Mouse (Mus musculus): Measurements from ENCODE around the gene Ctla4.
A peak's percentile ranks its signal among the peaks of the same experiment; 100 is the strongest.

Gene Ctla4

DNA sequence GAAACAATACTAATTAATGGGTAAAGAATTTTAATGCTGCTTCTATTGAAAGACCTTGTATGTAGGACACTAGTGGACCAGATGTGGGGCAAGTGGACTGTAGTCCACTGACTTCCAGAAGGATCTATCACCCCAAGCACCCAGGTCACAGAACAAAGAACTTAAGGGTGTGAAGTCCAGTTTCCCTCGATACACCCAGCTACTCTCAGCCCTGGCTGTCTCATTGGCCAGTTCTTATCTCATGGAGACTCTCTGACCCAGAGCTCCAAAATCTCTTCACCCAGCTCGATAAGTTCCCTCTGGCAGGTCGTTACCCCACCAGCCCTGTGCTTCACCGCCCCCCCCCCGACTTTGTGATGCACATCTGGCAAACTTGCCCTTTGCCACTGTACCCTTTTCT, 20.8 kb upstream of the Ctla4 start:
- DNase-seq: no peak

- DNase-seq: no peak
These were observed 18.2 kb upstream of the Ctla4 start for GRCm38 (mm10) chr1:60868333-60869277.

- DNase-seq: no peak
These were observed 11.5 kb upstream of the Ctla4 start for GRCm38 (mm10) chr1:60875267-60875666.

DNA sequence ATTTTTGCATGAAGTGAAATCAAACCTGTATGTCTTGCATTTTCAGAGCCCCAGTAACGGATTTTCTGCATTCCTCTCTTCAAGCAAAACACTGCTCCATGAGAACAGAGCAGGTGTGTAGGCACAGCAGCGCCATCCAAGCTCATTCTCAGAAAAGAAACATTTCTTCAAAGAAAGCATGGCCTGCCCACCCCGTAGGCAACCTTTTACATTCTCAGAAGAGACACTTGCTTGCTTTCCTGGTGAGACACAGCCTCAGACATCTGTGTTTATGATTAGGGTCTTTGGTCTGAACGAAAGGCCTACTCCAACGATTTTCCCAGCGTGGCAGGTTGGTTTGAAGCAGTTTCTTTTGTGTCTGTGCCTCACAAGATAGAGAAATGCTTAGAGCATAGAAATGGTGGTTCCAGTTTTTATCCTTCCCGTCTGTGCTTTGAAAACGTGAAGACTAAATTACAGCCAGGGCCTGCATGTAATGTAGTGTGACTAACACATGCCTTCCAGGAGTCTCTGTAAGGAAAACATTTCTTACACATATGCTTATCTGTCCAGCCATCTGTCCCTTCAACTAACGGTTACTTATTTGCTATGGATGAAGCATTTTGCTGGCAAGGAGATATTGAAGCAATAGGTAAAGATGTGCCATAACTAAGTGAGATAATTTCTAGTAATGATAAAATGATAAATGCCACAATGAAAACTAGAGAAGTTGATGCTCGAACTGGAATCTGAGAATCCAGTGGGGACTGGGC, 6.5 kb upstream of the Ctla4 start:
- peak in 1 of 2 experiments; percentile 37 for DNase-seq

GRCm38 (mm10) chr1:60882792-60883191, 4.0 kb upstream of the Ctla4 start:
- peak in 1 of 2 experiments; percentile 28 for DNase-seq

GRCm38 (mm10) chr1:60883279-60883678, 3.5 kb upstream of the Ctla4 start:
- DNase-seq: no peak

DNA sequence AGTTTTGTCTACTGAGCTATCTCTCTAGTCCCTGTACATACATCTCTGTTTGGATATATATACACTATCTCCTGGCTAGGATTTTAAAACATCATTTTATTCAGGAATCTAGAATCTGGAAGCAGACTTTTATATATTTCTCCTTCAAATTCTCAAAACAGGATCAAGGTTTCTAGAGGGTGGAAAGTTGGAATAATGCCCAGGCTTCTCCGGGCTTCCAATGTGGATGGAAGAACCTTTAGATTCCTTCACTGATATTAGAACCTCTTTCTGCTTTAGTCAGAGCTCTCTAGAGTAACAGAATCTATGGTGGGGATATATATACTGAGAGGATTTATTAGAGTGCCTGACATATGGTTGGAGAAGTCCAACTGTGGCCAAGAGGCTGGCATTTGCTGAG, 2.2 kb upstream of the Ctla4 start:
- no peak for DNase-seq

GRCm38 (mm10) chr1:60898127-60898932, 11.5 kb downstream of the Ctla4 start:
- DNase-seq: no peak

- DNase-seq: no peak
These were observed 12.1 kb downstream of the Ctla4 start for GRCm38 (mm10) chr1:60898933-60899210.

- no peak for DNase-seq
These were observed 12.4 kb downstream of the Ctla4 start for GRCm38 (mm10) chr1:60899244-60899643.

DNA sequence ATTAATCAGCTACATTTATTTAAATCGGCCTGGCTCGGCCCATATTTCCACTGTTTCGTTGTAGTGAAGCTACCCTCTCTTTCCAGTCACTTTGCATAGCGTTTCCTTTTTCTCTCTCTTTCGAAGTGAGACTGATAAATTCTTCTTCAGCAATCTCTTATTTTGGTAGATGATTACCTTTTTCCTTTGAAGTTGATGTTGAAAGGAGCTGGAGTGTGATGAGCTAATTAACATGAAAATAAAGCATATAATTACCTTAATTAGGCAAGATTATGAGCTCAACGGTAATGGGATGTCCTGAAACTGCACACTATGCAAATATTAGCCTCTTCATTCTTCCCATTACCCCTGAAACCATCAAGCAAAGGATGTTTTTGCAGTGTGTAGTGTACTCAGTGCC, 15.7 kb downstream of the Ctla4 start:
- DNase-seq: no peak

DNA sequence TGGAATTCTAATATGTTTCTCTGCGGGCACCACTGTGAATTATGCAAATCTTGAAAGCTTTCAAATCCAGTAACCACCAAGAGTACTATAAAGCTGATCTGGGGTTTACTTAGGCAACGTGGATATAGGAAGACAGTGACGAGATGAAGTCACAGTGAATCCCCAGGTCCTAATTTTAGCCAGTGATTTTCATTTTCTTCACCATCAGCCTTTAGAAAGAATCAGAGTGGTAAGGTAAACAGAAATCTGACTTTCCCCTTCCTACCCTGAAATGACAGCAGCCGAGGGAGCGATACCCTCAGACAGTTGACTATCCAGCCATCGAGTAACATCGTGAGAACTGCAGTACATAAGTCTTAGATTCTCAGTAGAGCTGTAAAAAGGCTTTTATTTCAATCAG, 16.3 kb downstream of the Ctla4 start:
- DNase-seq: no peak

GRCm38 (mm10) chr1:60904456-60904978, 17.7 kb downstream of the Ctla4 start:
- DNase-seq: no peak

DNA sequence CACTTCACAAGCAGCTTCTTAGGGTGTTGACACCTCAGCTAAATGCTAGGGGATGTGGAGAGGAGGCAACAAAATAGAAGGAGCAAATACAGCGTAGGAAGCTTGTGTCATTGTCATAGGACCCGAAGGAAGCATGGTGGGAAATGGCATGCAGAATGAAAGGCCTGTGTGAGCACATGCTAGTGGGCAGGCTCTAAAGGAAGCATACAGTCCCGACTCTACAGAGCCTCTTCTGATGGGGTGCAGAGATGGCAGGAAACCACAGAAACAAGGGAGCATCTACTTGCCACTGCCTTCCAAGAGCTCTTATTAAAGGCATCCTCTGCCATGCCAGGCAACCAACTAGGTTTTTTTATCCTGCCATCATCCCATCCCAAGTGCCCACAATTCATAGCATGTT, 20.7 kb downstream of the Ctla4 start:
- DNase-seq: no peak

GRCm38 (mm10) chr1:60908751-60909161, 22.0 kb downstream of the Ctla4 start:
- peak in 1 of 2 experiments; percentile 44 for DNase-seq

GRCm38 (mm10) chr1:60909746-60910145, 22.9 kb downstream of the Ctla4 start:
- no peak for DNase-seq

- DNase-seq: peak in 1 of 2 experiments; percentile 57
These were observed 24.0 kb downstream of the Ctla4 start for GRCm38 (mm10) chr1:60910796-60911195.

GRCm38 (mm10) chr1:60911631-60912030, 24.8 kb downstream of the Ctla4 start:
- DNase-seq: no peak

DNA sequence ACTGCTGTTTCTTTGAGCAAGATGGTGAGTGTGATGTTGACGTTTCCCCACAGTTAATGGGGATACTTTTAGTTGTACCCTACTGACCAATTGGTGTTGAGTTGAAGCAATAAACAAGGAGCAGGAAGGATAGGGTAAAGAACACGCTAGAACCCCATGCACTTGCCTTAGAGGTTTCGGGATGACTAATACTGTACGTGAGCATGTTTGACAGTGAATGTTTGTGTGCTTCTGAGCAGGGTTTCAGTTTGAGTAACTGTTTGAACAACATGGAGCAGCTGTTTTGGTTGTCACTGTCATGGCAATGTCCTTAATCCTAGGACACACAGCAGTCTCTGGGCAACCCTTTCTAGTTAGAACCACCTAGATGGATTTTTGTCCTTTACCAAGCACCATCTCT, 26.5 kb downstream of the Ctla4 start:
- DNase-seq: no peak

- DNase-seq: peak; percentile 25 to 53
These were observed 29.5 kb downstream of the Ctla4 start for GRCm38 (mm10) chr1:60916281-60916781.

DNA sequence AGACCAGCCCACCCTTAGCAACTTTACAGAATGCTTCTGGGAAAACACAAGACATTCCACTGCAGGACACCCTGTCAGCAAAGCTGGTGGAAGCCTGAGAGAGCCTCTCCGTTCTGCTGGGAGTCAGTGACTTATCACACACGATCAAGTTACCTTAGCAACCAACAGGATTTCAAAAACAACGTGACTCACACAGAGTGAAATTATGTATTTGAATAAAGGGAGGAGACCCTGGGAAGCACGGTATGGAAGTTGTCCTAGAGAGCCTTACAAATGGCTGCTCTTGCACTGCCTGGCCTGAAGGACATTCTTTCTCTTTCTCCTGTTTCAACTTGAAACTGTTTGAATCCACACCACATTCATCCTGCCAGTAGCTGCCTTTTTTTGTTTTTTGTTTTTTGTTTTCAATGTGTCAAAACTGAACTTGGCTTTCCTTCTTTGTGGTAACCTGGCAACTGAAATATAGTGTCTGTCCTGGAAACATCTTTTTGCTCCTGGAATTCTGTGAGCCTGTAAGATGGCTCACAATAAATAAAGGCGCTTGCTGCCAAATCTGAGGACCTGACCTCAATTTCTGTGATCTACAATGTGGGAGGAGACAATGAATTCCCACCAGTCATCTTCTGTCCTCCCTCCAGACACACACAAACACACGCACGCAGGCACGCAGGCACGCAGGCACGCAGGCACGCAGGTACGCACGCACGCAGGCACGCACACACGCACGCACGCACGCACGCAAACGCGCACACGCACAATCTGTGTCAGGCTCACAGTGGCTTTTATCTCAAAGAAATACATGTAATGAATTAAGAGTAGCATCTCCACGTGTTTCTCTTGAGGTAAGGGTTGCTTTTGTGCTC, 33.9 kb downstream of the Ctla4 start:
- no peak for DNase-seq

GRCm38 (mm10) chr1:60929036-60929435, 42.2 kb downstream of the Ctla4 start:
- DNase-seq: no peak

Measured in thymus, adult 18-20 months (tissue).